8 mouse cellular contexts compared by ENCODE assay signal in the genomic region with DNA sequence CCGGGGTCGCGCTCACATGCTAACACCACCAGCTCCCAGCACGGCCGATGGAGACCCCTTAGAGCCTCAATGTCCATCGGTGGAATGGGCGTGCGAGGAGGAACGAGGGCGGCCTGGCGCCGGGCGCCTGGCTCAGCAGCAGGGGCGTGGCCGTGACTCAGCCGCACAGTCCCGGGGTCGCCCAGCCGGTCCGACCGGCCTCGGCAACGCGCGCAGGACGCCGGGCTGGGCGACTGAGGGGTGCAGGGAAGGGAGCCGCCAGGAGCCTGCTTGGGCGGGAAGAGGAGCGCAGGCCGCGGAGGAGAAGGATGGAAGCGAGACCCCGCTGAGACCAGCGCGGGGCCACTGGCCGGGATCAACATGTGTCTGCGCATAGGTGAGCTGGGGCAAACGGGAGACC. TPM values are rescaled to one million over a fixed set of nuclear protein-coding genes. Genes with fewer than 3 reads are reported as not detected.
DNase-seq lines count a peak whose midpoint lies in the region; ATAC-seq and TF ChIP-seq lines count a peak whose summit lies in the region.

Gene Tmem54 (plus strand): TSS at position 193 of the 400 bp plus-strand sequence.

- no peak for TF ChIP-seq POLR2A in limb, embryonic 14.5 days (IDR thresholded peaks at IDR 0.05; ENCODE audit: borderline replicate concordance, extremely low read depth, insufficient read depth, insufficient read length)

- 2% methylated on average over 40 of the region's 40 CpGs for WGBS in forebrain, embryonic 12.5 days
- WGBS in limb, embryonic 14.5 days = 2% methylated on average over 30 of the region's 40 CpGs
- WGBS in midbrain, embryonic 16.5 days = 2% methylated on average over 39 of the region's 40 CpGs

- no peaks in the 10 kb centered on the region for H3K9me3 ChIP-seq in forebrain, embryonic 12.5 days
- no peaks in the 10 kb centered on the region for H3K9me3 ChIP-seq in limb, embryonic 14.5 days (ENCODE audit: control insufficient read depth, low read length)
- H3K9me3 ChIP-seq in midbrain, embryonic 16.5 days (replicated peaks; ENCODE audit: control insufficient read depth, low read length, poor library complexity, severe bottlenecking) = no peaks in the 10 kb centered on the region

- intact Hi-C loops in gastrocnemius, adult 2 months (cut with DNase I) = no loop called here
- intact Hi-C loops in gastrocnemius, postnatal 36 days (cut with DNase I) = no loop called here
- intact Hi-C loops in heart, postnatal 14 days (cut with DNase I) = no loop called here

- peaks cover 64% of the 10 kb centered on the region for H3K27me3 ChIP-seq in forebrain, embryonic 12.5 days
- peaks cover 22% of the 10 kb centered on the region for H3K27me3 ChIP-seq in limb, embryonic 14.5 days (ENCODE audit: control insufficient read depth, insufficient read depth, low read length)
- H3K27me3 ChIP-seq in midbrain, embryonic 16.5 days (ENCODE audit: control insufficient read depth, insufficient read depth, low read depth, low read length) = peaks cover 27% of the 10 kb centered on the region

- no peak within 1 kb of the TSS for H3K9ac ChIP-seq in forebrain, embryonic 12.5 days
- peak within 1 kb of the TSS; percentile 40 for H3K9ac ChIP-seq in limb, embryonic 14.5 days (ENCODE audit: low read depth, low read length, severe bottlenecking)
- H3K9ac ChIP-seq in midbrain, embryonic 16.5 days (ENCODE audit: low read depth, low read length) = no peak within 1 kb of the TSS

- peak within 1 kb of the TSS; percentile 50 for H3K4me2 ChIP-seq in forebrain, embryonic 12.5 days
- H3K4me2 ChIP-seq in limb, embryonic 14.5 days (replicated peaks; ENCODE audit: low read depth, low read length, severe bottlenecking) = peak within 1 kb of the TSS; percentile 43
- peak within 1 kb of the TSS; percentile 42 for H3K4me2 ChIP-seq in midbrain, embryonic 16.5 days (ENCODE audit: low read length)

- ATAC-seq in forebrain, embryonic 12.5 days (ENCODE audit: low FRiP score) = no peak
- ATAC-seq in limb, embryonic 14.5 days (ENCODE audit: low FRiP score, low read depth) = no peak
- no peak for ATAC-seq in midbrain, embryonic 16.5 days
- ATAC-seq in erythroblast, adult 5-6 weeks (replicated peaks; ENCODE audit: low FRiP score, poor library complexity, severe bottlenecking) = no peak

- DNase-seq in gastrocnemius, adult 2 months = no peak
- DNase-seq in gastrocnemius, postnatal 36 days = no peak
- no peak for DNase-seq in limb, embryonic 14.5 days (ENCODE audit: low spot score)
- no peak for DNase-seq in natural killer cell, adult 2 months (ENCODE audit: low spot score in 2 of 2)
- no peak for DNase-seq in heart, postnatal 14 days

- no peak for TF ChIP-seq CTCF in gastrocnemius, adult 2 months (IDR thresholded peaks at IDR 0.05)

- H3K4me1 ChIP-seq in forebrain, embryonic 12.5 days = peaks cover 9% of the 10 kb centered on the region
- H3K4me1 ChIP-seq in limb, embryonic 14.5 days (ENCODE audit: control insufficient read depth, insufficient read depth, low read length) = peaks cover 4% of the 10 kb centered on the region; the same call in 1 of the 2 replicates
- peaks cover 5% of the 10 kb centered on the region; the same call in 1 of the 2 replicates for H3K4me1 ChIP-seq in midbrain, embryonic 16.5 days (ENCODE audit: control insufficient read depth, insufficient read depth, low read length)

- H3K4me3 ChIP-seq in gastrocnemius, adult 2 months = peak within 1 kb of the TSS; percentile 26; the same call in 1 of the 2 replicates
- peak within 1 kb of the TSS; percentile 31 for H3K4me3 ChIP-seq in forebrain, embryonic 12.5 days (replicated peaks)
- peak within 1 kb of the TSS; percentile 29 for H3K4me3 ChIP-seq in limb, embryonic 14.5 days (replicated peaks; ENCODE audit: low read length)
- H3K4me3 ChIP-seq in midbrain, embryonic 16.5 days (ENCODE audit: low read depth, low read length) = peak within 1 kb of the TSS; percentile 21

- H3K36me3 ChIP-seq in forebrain, embryonic 12.5 days (replicated peaks) = no peaks in the 10 kb centered on the region
- no peaks in the 10 kb centered on the region for H3K36me3 ChIP-seq in limb, embryonic 14.5 days (ENCODE audit: control insufficient read depth, insufficient read depth, low read length)
- no peaks in the 10 kb centered on the region for H3K36me3 ChIP-seq in midbrain, embryonic 16.5 days (ENCODE audit: control insufficient read depth, insufficient read depth, low read length)

- H3K27ac ChIP-seq in gastrocnemius, adult 2 months = no peak within 1 kb of the TSS
- no peak within 1 kb of the TSS for H3K27ac ChIP-seq in forebrain, embryonic 12.5 days
- H3K27ac ChIP-seq in limb, embryonic 14.5 days (replicated peaks; ENCODE audit: low read depth, low read length) = no peak within 1 kb of the TSS
- no peak within 1 kb of the TSS for H3K27ac ChIP-seq in midbrain, embryonic 16.5 days (ENCODE audit: low read length)

RNA-seq across cellular contexts. Expression of gene Tmem54, which starts in this region (rescaled TPM):
- total RNA-seq in gastrocnemius, adult 2 months (2021) = not detected
- total RNA-seq in gastrocnemius, postnatal 36 days (2021) = not detected
- 0.54 and 1.9 TPM in 2 replicates for polyA plus RNA-seq in forebrain, embryonic 12.5 days (2016; fragmentation: Nextera tagmentation; extraction: Ambion mirVana)
- 8.8 and 9.9 TPM in 2 replicates for polyA plus RNA-seq in limb, embryonic 14.5 days (2012; rRNA removed)
- polyA plus RNA-seq in limb, embryonic 14.5 days (2014; fragmentation: Nextera tagmentation; extraction: Ambion mirVana) = 11.1 and 13.3 TPM in 2 replicates
- not detected in 2 replicates for polyA plus RNA-seq in midbrain, embryonic 16.5 days (2015; fragmentation: Nextera tagmentation; extraction: Ambion mirVana)
- total RNA-seq in erythroblast, adult 5-6 weeks (2015; ENCODE audit: low replicate concordance) = not detected in 2 replicates
- total RNA-seq in erythroblast, adult 5-6 weeks (2017; ENCODE audit: low replicate concordance) = not detected in 2 replicates
- total RNA-seq in heart, postnatal 14 days (2021) = not detected
